Mouse (Mus musculus) effector memory CD4-positive, alpha-beta T cell, adult 5 months (primary cell): ENCODE data around the gene Olfr66. TPM values are rescaled to one million over a fixed set of nuclear protein-coding genes. Genes with fewer than 3 reads are reported as not detected.

Source experiments
- polyA plus RNA-seq: library from polyadenylated mRNA; unstranded; fragments of 100-300 nt; shearing (Covaris generic); gene quantifications from one replicate; pipeline ENCODE4 v1.2.1, GENCODE M21; 2017

The Olfr66 gene
- polyA plus RNA-seq: not detected

DNA sequence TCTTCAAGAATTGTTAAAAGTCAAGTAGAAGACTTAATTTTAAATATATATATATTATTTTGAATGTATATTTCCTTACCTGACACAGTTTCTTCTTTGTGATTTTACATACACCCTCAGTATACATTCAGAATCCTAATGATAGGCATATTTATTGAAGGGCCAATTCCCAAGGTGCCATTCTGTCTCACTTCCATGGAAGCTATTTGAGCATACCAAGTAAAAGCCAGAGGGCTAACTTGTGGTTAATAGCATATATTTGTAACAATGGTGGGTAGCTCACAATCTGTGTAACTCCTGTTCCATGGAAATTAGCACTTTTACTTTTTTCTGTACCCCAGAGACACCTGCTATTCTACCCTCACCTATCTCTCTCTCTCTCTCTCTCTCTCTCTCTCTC is at the start of gene Olfr66:
Gene Olfr66, minus strand, starts transcription at position 101 of the 400 bp plus-strand sequence.

GRCm38 (mm10) chr7:103934264-103934663 is 48.2 kb upstream of the Olfr66 start, which contains the start of gene Olfr632:
Gene Olfr632, plus strand, starts transcription at chr7:103934347.

DNA sequence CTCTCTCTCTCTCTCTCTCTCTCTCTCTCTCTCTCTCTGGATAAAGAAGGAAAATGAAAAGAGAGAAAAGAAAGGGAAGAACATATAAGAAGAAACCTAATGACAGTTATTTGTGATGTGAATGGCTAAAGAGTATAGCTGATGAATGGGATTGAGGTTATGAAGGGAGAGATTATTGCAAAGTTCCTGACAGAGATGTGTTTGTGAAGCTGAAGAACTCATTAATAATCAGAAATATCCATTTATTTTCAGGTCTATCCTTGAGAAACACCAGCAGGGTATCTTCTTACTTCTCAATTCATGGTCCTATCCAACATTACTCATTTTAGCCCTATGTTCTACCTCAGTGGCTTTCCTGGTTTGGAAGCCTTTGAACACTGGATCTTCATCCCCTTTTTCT is 42.5 kb upstream of the Olfr66 start, which contains the start of gene Olfr631:
Gene Olfr631, plus strand, starts transcription at position 301 of the 400 bp plus-strand sequence.

GRCm38 (mm10) chr7:103903187-103903586 is 17.1 kb upstream of the Olfr66 start, which contains the start of gene Olfr65:
Gene Olfr65, plus strand, starts transcription at chr7:103903487.

GRCm38 (mm10) chr7:103894385-103894784 is 8.3 kb upstream of the Olfr66 start, which contains the start of gene Olfr64:
Gene Olfr64, minus strand, starts transcription at chr7:103894485.

GRCm38 (mm10) chr7:103853090-103853489 is 33.0 kb downstream of the Olfr66 start, which contains the start of gene Hbb-y:
Gene Hbb-y, minus strand, starts transcription at chr7:103853216.

GRCm38 (mm10) chr7:103843034-103843433 is 43.0 kb downstream of the Olfr66 start, which contains the start of gene Hbb-bh1:
Gene Hbb-bh1, minus strand, starts transcription at chr7:103843164.

GRCm38 (mm10) chr7:103840268-103840667 is 45.8 kb downstream of the Olfr66 start, which contains the start of gene Hbb-bh2:
Gene Hbb-bh2, minus strand, starts transcription at chr7:103840520.

Other genes starting within 250 kb of the Olfr66 start
- gene Olfr622, start 243.6 kb downstream of the Olfr66 start, polyA plus RNA-seq: not detected
- gene Olfr623, start 222.6 kb downstream of the Olfr66 start, polyA plus RNA-seq: not detected
- not detected for gene Olfr624, start 215.1 kb downstream of the Olfr66 start, polyA plus RNA-seq
- not detected for gene Olfr625-ps1, start 203.5 kb downstream of the Olfr66 start, polyA plus RNA-seq
- gene Olfr243, start 171.6 kb downstream of the Olfr66 start, polyA plus RNA-seq: not detected
- not detected for gene Olfr628, start 155.9 kb downstream of the Olfr66 start, polyA plus RNA-seq
- not detected for gene Olfr629, start 141.3 kb downstream of the Olfr66 start, polyA plus RNA-seq
- not detected for gene Olfr630, start 128.9 kb downstream of the Olfr66 start, polyA plus RNA-seq
- not detected for gene Olfr69, start 114.7 kb downstream of the Olfr66 start, polyA plus RNA-seq
- 0.14 TPM for gene Olfr68, start 106.6 kb downstream of the Olfr66 start, polyA plus RNA-seq
- not detected for gene Olfr67, start 94.4 kb downstream of the Olfr66 start, polyA plus RNA-seq
- gene Hbb-bt, start 72.3 kb downstream of the Olfr66 start, polyA plus RNA-seq: not detected
- gene Hbb-bs, start 58.2 kb downstream of the Olfr66 start, polyA plus RNA-seq: 1.6 TPM
- not detected for gene Hbb-bh2, start 45.7 kb downstream of the Olfr66 start, polyA plus RNA-seq
- not detected for gene Hbb-bh1, start 43.1 kb downstream of the Olfr66 start, polyA plus RNA-seq
- gene Hbb-y, start 33.0 kb downstream of the Olfr66 start, polyA plus RNA-seq: not detected
- gene Olfr64, start 8.2 kb upstream of the Olfr66 start, polyA plus RNA-seq: not detected
- gene Olfr65, start 17.2 kb upstream of the Olfr66 start, polyA plus RNA-seq: not detected
- not detected for gene Olfr631, start 42.6 kb upstream of the Olfr66 start, polyA plus RNA-seq
- not detected for gene Olfr632, start 48.1 kb upstream of the Olfr66 start, polyA plus RNA-seq
- not detected for gene Olfr633, start 58.2 kb upstream of the Olfr66 start, polyA plus RNA-seq
- gene Olfr635, start 84.9 kb upstream of the Olfr66 start, polyA plus RNA-seq: 0.06 TPM
- gene Olfr638, start 112.5 kb upstream of the Olfr66 start, polyA plus RNA-seq: not detected
- gene Olfr639, start 131.1 kb upstream of the Olfr66 start, polyA plus RNA-seq: not detected
- not detected for gene Olfr640, start 139.3 kb upstream of the Olfr66 start, polyA plus RNA-seq
- gene Olfr641, start 149.2 kb upstream of the Olfr66 start, polyA plus RNA-seq: not detected
- not detected for gene Olfr642, start 166.4 kb upstream of the Olfr66 start, polyA plus RNA-seq
- 0.25 TPM for gene 4930516K23Rik, start 175.2 kb upstream of the Olfr66 start, polyA plus RNA-seq
- gene Olfr644, start 185.6 kb upstream of the Olfr66 start, polyA plus RNA-seq: not detected
- gene Olfr645, start 199.2 kb upstream of the Olfr66 start, polyA plus RNA-seq: not detected
- not detected for gene Olfr646, start 218.6 kb upstream of the Olfr66 start, polyA plus RNA-seq
- gene Ubqln5, start 243.6 kb upstream of the Olfr66 start, polyA plus RNA-seq: not detected